Mouse (Mus musculus) embryonic facial prominence, embryonic 11.5 days (tissue): Measurements from ENCODE around the gene Prrc2b. TPM values are rescaled to one million over a fixed set of nuclear protein-coding genes. Genes with fewer than 3 reads are reported as not detected.

Source experiments
- ATAC-seq: fragments of 200-750 bp; cut with Nextera tagmentation; replicated peaks from 2 replicates; pipeline ENCODE4 v1.8.0; 2017; ENCODE audit warnings: low read depth; ENCODE audit not compliant: insufficient number of reproducible peaks, low FRiP score, low TSS enrichment
- DNase-seq: peaks from one replicate; pipeline ENCODE4 v3.0.0-alpha.2; 2015; ENCODE audit warnings: low spot score
- H3K27ac ChIP-seq: fragments of 300-500 bp; sonication (generic); replicated peaks from 2 replicates; pipeline ENCODE4 v1.5.1; 2014; ENCODE audit warnings: mild to moderate bottlenecking, low read depth, low read length, control low read depth
- H3K27me3 ChIP-seq: fragments of 300-500 bp; sonication (generic); 2 replicates; pipeline ENCODE4 v1.6.1; 2014; ENCODE audit warnings: mild to moderate bottlenecking, low read length, moderate library complexity, mixed read lengths; ENCODE audit not compliant: control insufficient read depth, insufficient read depth
- H3K36me3 ChIP-seq: fragments of 300-500 bp; sonication (generic); replicated peaks from 2 replicates; pipeline ENCODE4 v1.6.1; 2014; ENCODE audit warnings: low read depth, mild to moderate bottlenecking, low read length, moderate library complexity, mixed read lengths; ENCODE audit not compliant: control insufficient read depth, insufficient read depth
- H3K4me1 ChIP-seq: fragments of 300-500 bp; sonication (generic); 2 replicates; pipeline ENCODE4 v1.6.1; 2014; ENCODE audit warnings: low read length, mixed read lengths; ENCODE audit not compliant: control insufficient read depth, insufficient read depth
- H3K4me2 ChIP-seq: fragments of 300-500 bp; sonication (generic); 2 replicates; pipeline ENCODE4 v1.6.1; 2014; ENCODE audit warnings: low read depth, mild to moderate bottlenecking, control low read depth, low read length, moderate library complexity
- H3K4me3 ChIP-seq: fragments of 300-500 bp; sonication (generic); 2 replicates; pipeline ENCODE4 v1.5.1; 2014; ENCODE audit warnings: low read depth, low read length, control low read depth
- H3K9ac ChIP-seq: fragments of 300-500 bp; sonication (generic); replicated peaks from 2 replicates; pipeline ENCODE4 v1.6.1; 2014; ENCODE audit warnings: mild to moderate bottlenecking, control low read depth, low read length
- H3K9me3 ChIP-seq: fragments of 300-500 bp; sonication (generic); replicated peaks from 2 replicates; pipeline ENCODE4 v1.6.1; 2016; ENCODE audit warnings: mild to moderate bottlenecking, low read length, inconsistent platforms, mixed read lengths; ENCODE audit not compliant: control insufficient read depth
- WGBS: fragments of 180-500 bp; shearing (Covaris S2); extraction: QIAGEN DNeasy Blood & Tissue Kit; methylation state at CpG from one replicate; pipeline ENCODE4 v1.1.7; 2014; 5-methylcytosine and 5-hydroxymethylcytosine counted together
- polyA plus RNA-seq: library from polyadenylated mRNA; unstranded; fragments of >200 nt; fragmentation: Nextera tagmentation; extraction: Ambion mirVana; gene quantifications from 2 replicates; pipeline ENCODE4 v1.2.1, GENCODE M21; 2014

Gene Prrc2b
- polyA plus RNA-seq, 1 experiment from 2014 or later: 46.2 TPM

- H3K36me3 ChIP-seq: peaks cover 46% of the 10 kb centered on the region
- no peak overlapping the region for H3K4me3 ChIP-seq
- ATAC-seq (no peak), DNase-seq (no peak)
- no peaks in the 10 kb centered on the region for H3K27me3 ChIP-seq
- WGBS: 93% methylated on average over 11 of the region's 11 CpGs
- no peaks in the 10 kb centered on the region for H3K4me1 ChIP-seq
- H3K27ac ChIP-seq: no peak overlapping the region
- no peak overlapping the region for H3K4me2 ChIP-seq
- no peak overlapping the region for H3K9ac ChIP-seq
- H3K9me3 ChIP-seq: no peaks in the 10 kb centered on the region
These were observed 49.8 kb downstream of the Prrc2b start for GRCm38 (mm10) chr2:32200712-32201111.

- Histone ChIP-seq H3K4me2 (no peak overlapping the region), H3K27me3 (no peaks in the 10 kb centered on the region), H3K36me3 (peaks cover 48% of the 10 kb centered on the region), H3K27ac (no peak overlapping the region), H3K4me1 (no peaks in the 10 kb centered on the region), H3K4me3 (no peak overlapping the region), H3K9me3 (no peaks in the 10 kb centered on the region), H3K9ac (no peak overlapping the region)
- DNase-seq: no peak
- no peak for ATAC-seq
- 91% methylated on average over 7 of the region's 7 CpGs for WGBS
These were observed 50.6 kb downstream of the Prrc2b start for GRCm38 (mm10) chr2:32201527-32201926.

- ATAC-seq: no peak
- H3K27ac ChIP-seq: no peak overlapping the region
- H3K27me3 ChIP-seq: no peaks in the 10 kb centered on the region
- H3K4me2 ChIP-seq: no peak overlapping the region
- H3K9me3 ChIP-seq: no peaks in the 10 kb centered on the region
- DNase-seq: no peak
- 93% methylated on average over 13 of the region's 13 CpGs for WGBS
- peaks cover 55% of the 10 kb centered on the region for H3K36me3 ChIP-seq
- no peaks in the 10 kb centered on the region for H3K4me1 ChIP-seq
- no peak overlapping the region for H3K9ac ChIP-seq
- H3K4me3 ChIP-seq: no peak overlapping the region
These were observed 53.0 kb downstream of the Prrc2b start for GRCm38 (mm10) chr2:32203853-32204252.

DNA sequence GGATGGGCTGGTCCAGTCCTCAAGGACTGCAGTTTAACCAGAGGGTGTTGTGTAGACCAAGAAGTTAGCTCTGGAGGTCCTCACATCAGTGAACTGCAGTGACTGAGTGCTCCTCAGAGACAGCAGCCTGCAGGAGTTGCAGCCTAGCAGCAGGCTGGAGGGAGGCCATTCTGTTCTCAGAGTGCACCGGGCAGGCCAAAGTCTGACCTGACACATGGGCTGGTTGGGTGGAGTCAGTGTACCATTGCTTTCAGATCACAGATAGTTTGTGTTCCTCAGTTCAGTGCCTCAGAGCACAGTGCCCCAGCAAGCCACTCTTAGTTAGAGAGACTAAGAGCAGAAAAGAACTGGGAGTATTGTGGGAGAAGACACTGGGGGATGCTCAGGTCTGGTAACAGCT lies 56.8 kb downstream of the Prrc2b start:
- 100% methylated on average over 1 of the region's 1 CpGs for WGBS
- Histone ChIP-seq H3K9me3 (no peaks in the 10 kb centered on the region), H3K27me3 (no peaks in the 10 kb centered on the region), H3K4me2 (no peak overlapping the region), H3K4me3 (no peak overlapping the region), H3K27ac (no peak overlapping the region), H3K36me3 (peaks cover 47% of the 10 kb centered on the region), H3K9ac (no peak overlapping the region), H3K4me1 (no peaks in the 10 kb centered on the region)
- DNase-seq (no peak), ATAC-seq (no peak)

DNA sequence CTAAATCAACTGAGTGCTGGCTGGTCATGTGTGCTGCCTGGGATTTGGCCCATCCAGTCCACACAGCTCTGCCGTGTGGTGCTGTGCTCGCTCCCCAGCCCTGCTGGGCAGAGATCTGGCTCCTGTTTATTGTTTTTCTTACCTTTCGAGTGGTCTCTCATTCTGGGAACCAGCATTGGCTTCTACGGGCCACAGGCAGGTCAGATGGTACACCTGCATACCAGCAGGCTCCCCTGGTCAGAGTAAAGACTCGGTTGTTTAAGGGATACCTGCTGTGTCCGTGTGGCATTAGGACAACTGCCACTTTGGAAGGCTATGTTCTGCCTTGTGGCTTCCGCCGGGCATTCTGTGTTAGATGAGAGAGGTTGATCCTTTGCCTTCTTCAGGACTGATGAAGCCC lies 60.8 kb downstream of the Prrc2b start:
- DNase-seq: no peak

GRCm38 (mm10) chr2:32213000-32213399 lies 62.1 kb downstream of the Prrc2b start:
- DNase-seq (no peak), ATAC-seq (no peak)
- Histone ChIP-seq H3K4me3 (no peak overlapping the region), H3K36me3 (peaks cover 45% of the 10 kb centered on the region), H3K4me1 (no peaks in the 10 kb centered on the region), H3K9me3 (no peaks in the 10 kb centered on the region), H3K9ac (no peak overlapping the region), H3K27ac (no peak overlapping the region), H3K4me2 (no peak overlapping the region), H3K27me3 (no peaks in the 10 kb centered on the region)
- 94% methylated on average over 10 of the region's 10 CpGs for WGBS

More for the DNA sequence above, 60.8 kb downstream of the Prrc2b start:
- Histone ChIP-seq H3K9me3 (no peaks in the 10 kb centered on the region), H3K4me3 (no peak overlapping the region), H3K36me3 (peaks cover 48% of the 10 kb centered on the region), H3K27me3 (no peaks in the 10 kb centered on the region), H3K4me2 (no peak overlapping the region), H3K27ac (no peak overlapping the region), H3K4me1 (no peaks in the 10 kb centered on the region), H3K9ac (no peak overlapping the region)
- 92% methylated on average over 8 of the region's 8 CpGs for WGBS
- ATAC-seq: no peak

GRCm38 (mm10) chr2:32215576-32215975 lies 64.7 kb downstream of the Prrc2b start:
- H3K4me2 ChIP-seq: no peak overlapping the region
- 86% methylated on average over 10 of the region's 10 CpGs for WGBS
- no peak overlapping the region for H3K27ac ChIP-seq
- H3K4me1 ChIP-seq: no peaks in the 10 kb centered on the region
- no peak overlapping the region for H3K9ac ChIP-seq
- H3K9me3 ChIP-seq: no peaks in the 10 kb centered on the region
- peaks cover 56% of the 10 kb centered on the region for H3K36me3 ChIP-seq
- DNase-seq (no peak), ATAC-seq (no peak)
- no peak overlapping the region for H3K4me3 ChIP-seq
- no peaks in the 10 kb centered on the region for H3K27me3 ChIP-seq

- H3K27ac ChIP-seq: no peak overlapping the region
- peaks cover 61% of the 10 kb centered on the region for H3K36me3 ChIP-seq
- H3K27me3 ChIP-seq: no peaks in the 10 kb centered on the region
- no peaks in the 10 kb centered on the region for H3K9me3 ChIP-seq
- no peak overlapping the region for H3K4me3 ChIP-seq
- no peak for DNase-seq
- H3K4me2 ChIP-seq: no peak overlapping the region
- 89% methylated on average over 10 of the region's 10 CpGs for WGBS
- H3K9ac ChIP-seq: no peak overlapping the region
- no peak for ATAC-seq
- no peaks in the 10 kb centered on the region for H3K4me1 ChIP-seq
These were observed 65.6 kb downstream of the Prrc2b start for GRCm38 (mm10) chr2:32216506-32216905.
